Mouse (Mus musculus): Measurements from ENCODE around the gene Grin2b.

Gene Grin2b

DNA sequence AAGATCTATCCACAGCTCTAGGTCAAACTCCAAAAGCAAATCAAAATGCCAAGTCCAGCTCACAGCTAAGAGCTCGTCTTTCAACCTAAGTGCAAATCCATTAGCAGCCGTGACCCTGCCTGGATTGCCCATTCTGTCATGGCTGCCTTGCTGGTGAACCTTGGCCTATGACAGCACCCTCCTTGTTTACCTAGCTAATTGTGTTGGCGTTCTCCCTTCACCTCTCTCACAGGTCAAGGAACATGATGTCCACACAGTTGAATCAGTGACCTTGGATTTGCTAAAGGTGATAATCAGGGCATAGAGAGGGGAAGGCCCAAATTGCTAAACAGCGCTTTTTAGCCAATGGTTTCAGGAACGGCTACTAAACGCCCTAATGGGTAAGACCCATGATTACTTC lies 165.2 kb downstream of the Grin2b start:
- no peak for DNase-seq (ENCODE audit: low spot score)

DNA sequence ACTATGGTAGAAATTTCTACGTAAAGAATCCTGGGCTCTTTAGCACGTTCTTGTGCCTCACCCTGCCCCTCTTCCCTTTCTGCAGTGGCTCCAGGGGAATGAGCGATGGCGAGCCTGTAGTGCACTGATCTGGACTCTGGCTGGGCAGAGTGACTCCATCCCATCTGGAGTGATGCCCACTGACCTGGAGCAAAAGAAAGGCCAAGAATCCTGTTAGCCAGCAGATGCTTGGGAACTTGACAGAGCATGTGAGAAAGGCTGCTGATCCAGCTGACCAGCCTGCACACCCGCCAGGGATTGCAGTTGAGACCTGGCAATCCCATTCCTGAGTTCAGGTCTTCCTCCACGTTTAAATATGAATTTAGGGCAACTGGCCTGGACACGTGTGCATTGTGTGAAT lies 178.6 kb downstream of the Grin2b start:
- no peak for DNase-seq (ENCODE audit: low spot score)

DNA sequence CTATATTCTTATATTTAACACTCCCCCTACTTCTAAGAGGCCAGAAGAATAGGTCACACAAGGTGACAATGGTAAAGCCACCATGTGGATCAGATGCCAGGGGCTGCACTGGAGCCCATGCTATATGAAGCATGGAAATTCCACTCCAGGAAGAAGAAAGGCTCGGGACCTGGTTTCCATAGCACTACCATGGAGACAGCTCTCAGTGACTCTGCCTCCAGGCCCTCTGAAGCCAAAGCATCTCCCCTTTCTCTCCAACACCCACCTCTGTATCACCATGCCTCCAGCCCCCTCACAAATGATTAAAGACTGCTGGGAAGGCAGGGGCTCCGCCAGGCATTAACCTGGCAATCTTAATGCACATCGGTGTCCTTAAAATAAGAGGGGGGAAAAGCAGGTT lies 179.4 kb downstream of the Grin2b start:
- no peak for DNase-seq (ENCODE audit: low spot score)

DNA sequence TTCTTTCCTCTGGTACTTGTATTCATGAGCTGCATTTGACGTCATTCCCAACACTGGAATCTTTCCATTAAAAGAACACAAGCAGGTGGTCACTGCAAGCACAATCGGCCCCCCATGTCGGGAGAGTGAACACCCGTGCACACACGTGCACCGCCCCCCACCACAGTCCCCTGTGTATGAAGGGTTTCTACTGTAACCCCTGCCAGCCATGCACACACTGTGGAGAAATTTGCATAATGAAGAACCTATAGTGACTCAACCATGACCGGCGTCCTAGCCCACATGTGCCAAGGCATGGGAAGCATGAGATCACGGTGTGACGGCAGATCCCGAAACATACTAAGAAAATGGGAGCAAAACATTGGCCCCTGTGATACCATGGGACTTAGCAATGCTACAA lies 179.9 kb downstream of the Grin2b start:
- no peak for DNase-seq (ENCODE audit: low spot score)

DNA sequence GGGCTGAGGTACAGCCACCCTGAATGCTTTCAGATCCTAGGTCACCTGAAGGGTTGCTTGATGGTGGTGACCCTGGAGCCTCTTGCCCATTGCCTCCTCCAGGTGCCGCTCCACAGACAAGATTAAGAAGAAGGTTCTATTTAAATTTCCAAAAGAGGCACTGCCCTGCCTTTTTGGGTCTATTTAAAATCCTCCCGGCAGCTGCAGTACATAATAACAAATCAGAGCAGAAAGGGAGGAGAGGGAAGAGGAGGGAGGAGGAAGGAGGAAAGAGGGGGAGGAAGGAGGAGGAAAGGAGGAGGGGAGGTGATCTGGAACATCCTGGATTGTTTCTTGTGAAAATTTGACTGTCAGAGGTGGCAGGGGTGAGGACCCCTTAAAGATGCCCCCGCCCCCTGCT lies 197.2 kb downstream of the Grin2b start:
- DNase-seq (ENCODE audit: low spot score) = no peak

DNA sequence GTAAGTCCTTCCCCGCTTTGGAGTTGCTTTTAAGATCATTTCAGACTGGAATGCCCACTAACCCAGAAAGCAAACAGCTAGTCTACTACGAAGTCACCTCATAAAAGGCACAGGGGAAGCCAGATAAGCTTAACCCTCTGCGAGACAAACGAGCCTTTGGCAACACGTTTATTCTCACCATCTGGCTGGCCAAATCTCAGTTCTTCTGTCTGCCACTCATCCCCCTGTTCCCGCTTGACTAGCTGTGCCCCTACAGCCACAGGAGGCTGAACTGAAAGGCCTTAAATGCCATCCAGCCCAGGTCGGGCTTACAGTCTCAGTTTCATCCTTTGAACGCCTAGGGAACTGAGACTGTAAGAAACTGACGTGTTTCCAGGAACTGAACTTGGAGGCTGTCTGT lies 200.8 kb downstream of the Grin2b start:
- DNase-seq (ENCODE audit: low spot score) = no peak

DNA sequence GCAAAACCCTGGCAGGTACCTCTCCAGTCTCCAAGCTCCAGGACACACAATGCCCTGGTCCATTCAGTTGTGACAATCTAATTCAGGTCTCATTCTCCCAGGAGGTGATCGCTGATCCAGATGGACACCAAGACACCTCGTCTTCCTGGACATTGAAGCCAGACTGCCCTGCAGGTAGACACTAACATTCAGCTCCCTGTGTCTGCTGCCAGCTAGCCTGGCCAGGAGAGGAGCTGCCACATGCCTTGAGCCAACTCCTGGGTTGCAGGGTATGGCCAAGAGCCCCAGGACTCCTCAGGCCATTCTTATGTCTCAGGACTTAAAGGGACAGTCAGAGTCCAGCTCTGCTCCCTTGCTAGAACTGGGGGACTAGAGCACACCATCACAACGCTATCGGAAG lies 201.8 kb downstream of the Grin2b start:
- DNase-seq (ENCODE audit: low spot score) = no peak

DNA sequence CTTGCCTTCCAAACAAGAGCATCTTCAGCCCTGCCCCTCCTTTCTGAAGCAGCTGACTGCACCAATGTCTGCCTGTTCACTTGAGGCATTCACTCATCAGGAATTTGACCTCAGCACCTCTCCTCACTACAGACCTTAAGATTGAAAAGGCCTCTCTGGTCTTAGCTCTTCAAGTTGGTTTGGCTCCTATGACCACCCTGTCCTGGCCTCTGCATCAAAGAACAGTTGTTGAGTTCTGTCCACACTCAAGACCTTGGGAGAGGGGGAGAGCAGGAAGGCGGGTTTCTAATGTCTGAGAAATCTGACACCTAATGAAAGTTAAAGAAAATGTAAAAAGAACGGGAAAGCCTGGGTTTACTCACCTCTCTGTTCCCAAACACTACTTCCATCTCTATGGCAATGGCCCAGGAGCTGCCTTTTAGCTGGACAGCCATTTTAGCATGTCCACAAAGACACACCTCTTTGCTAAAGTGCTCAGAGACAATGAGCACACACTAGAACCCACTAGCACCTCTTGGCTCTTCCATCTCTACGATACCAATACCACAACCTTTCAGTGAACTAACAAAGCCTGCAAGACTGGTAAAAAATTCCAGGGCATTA lies 202.5 kb downstream of the Grin2b start:
- DNase-seq (ENCODE audit: low spot score) = no peak

DNA sequence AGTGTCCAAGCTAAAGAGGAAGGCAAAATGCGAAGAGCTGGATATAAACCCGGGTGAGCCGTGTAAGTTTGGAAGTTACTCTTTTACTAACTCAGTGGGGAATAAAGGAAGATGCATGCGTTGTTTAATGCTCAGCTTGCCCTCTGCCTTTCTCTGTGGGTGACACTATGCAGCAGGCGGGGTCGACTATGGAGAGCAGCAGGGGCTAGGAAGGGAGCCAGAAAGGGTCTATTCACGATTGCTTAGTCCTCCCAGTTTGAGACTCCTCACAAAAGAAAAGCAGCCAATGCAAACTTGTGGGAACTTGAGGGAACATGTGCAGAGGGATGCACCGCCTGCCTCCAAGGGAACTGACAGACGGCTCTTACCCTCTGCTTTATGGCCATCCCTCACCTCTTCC lies 211.5 kb downstream of the Grin2b start:
- DNase-seq (ENCODE audit: low spot score) = no peak

DNA sequence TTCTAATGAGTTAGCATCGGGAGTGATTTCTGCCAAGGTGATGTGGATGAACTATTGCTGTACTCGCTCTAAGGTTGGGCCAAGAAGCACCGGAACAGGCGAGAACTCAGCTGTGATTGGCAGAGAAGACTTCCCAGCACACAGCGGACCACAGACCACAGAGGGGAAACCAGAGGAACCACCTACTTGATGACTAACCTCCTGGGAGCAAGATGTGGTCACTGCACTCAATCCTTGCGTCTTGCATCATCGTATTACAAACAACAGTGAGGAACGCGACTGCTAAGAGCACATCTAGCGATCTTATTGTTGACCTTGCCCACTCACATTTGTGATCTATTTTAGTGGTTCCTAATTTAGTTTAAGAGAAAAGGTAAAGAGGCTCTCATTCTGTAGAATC lies 213.7 kb downstream of the Grin2b start:
- no peak for DNase-seq (ENCODE audit: low spot score)

DNA sequence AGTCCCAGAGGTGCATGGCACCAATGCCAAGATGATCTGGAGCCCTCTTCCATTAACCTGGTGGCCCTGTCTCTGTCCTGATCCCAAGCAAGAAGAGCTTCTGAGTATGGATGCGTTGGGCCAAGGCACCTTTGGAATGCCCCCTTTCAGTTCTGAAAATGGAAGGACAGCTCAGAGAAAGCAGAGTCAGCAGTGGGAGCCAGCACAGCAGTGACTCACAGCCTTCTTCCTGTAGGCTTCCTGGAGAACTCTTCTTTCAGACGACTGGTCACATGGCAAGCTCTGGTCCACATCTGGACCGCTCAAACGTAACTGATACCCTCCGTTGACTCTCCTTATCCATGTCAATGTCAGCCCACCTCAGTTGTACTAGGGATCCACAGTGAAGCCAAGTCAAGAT lies 221.6 kb downstream of the Grin2b start:
- no peak for DNase-seq (ENCODE audit: low spot score)

DNA sequence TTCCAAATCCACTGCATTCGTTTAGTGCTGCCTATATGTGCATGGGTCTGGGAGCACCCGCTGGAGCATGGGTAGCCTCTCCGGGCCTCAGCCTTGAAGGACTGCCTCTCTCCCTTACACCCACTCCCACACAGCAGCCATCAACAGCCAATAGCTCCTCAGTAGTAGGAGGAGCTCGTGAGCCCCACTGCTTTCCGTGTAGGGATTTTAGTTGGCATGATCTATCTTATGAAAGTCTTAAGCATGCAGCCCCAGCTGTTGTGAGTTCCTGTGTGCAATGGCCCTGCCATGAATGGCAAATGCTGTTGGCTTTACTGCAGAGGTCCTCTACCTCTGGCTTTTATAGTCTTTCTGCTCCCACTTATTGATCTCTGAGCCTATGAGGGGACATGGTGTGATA lies 227.8 kb downstream of the Grin2b start:
- no peak for DNase-seq (ENCODE audit: low spot score)

DNA sequence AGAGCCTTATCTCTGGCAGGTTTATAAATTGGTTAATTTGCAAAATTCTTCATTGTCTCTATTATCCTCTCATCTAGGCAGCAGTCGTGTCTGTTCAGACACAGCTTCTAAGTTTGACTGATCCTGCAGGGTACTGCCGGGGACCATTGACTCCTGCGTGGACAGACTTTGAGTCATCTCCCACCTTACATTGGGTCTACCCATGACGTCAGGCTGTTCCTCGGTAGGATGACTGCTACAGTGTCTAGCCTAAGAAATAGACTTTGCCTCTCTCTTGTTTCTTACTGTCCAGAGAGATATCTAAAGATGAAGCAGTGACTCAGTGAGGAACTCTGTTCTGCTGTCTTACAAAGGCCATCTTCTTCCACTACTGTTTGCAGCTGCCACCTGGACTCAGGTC lies 229.0 kb downstream of the Grin2b start:
- no peak for DNase-seq (ENCODE audit: low spot score)

DNA sequence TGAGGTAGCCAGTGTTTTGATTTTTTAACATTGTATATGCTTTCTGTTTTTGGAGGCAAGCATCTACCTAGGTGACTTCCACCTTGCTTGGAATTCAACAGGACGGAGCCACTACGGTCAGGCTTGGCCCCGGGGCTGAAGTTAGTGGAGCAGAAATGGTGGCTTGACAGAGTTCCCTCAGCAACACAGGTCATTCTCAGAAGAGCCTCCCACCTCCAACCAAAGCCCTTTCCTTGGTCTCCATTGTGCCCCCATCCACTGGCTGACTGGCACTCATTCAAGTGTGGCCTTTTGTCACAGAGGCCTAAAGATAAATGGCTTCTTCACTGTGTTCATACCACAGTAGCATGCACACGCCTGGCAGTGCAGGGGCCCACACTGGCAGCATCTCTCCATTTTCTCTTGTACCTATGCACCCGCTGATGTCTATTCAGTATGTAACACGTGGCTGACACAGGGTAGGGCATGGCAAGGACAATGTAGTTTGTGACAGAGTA lies 230.1 kb downstream of the Grin2b start:
- DNase-seq (ENCODE audit: low spot score) = no peak

DNA sequence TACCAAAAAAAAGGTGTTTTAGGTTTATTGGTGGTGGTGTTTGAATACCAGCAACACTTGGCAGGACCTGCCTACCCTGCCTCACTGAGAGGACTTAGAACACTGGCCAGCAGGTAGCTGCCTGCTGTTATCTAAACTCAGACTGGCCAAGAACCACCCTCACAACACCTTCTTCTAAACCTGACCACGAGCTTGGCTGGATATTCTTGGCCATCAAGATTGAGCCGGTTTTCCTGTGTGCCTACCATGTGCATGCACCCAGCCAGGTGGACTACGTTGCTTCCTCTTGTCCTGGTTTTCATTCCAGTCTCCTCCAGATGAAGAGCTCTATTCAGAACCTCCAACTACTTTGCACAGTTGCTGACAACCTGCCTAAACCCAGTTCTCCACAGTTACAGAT lies 240.4 kb downstream of the Grin2b start:
- DNase-seq (ENCODE audit: low spot score) = no peak

DNA sequence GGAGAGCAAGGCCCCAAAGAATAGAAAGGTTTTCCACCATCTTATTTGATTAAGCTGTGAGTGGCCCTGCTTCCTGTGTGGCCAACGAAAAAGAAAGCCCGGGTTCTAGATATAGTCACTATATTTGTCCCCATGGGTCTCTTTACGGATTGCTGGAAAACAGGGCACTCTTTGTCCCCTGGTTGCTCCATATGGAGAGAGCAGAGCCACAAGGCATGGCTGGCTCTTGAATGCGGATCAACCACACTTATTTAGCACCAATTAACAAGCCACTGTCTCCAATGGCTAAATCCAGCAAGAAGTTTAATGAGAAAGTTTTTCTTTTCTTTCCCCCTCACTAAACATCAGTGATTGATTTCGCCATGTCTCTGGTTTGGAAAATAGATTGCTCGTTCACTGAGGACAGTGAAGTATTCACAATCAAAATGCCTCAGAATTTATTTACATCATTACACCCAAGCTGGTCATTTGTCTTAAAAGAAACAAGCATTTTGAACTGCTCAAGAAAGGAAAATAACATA lies 240.9 kb downstream of the Grin2b start:
- DNase-seq (ENCODE audit: low spot score) = no peak

DNA sequence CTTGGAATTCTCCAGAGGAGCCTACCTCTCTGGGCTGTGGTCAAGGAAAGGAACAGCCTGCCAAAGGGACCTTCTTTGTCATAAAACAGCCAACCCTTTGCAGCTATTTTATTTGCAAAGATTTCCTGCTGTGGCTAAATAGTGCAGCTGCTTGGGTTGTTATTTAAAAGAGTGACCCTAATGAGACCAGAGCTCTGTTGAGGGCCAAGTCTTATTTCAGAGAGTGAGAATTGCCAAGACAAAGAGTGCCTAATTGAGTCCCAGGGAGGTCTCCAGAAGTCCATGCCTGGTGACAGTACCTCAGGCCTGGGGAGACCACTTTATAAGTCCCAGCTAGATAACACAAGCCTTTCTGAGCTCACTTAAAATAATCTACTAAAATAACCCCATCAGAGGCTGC lies 255.6 kb downstream of the Grin2b start:
- no peak for DNase-seq (ENCODE audit: low spot score)

DNA sequence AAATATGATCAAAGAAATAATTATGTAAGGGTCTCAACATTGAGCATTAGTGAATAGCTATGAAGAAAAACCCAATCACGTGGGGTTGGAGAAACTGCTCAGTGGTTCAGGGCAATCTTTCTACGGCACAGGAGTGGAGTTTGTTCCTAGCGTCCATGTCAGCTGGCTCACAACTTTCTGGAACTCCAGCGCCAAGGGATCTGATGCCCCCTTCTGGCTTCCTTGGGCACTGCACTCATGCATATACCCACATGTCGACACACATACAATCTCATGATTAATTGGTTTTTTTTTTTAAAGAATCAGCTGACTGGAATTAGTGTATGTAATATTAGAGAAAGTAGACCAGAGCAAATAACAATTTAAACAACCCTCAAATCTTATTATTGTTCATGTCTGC lies 258.7 kb downstream of the Grin2b start:
- no peak for DNase-seq (ENCODE audit: low spot score)

DNA sequence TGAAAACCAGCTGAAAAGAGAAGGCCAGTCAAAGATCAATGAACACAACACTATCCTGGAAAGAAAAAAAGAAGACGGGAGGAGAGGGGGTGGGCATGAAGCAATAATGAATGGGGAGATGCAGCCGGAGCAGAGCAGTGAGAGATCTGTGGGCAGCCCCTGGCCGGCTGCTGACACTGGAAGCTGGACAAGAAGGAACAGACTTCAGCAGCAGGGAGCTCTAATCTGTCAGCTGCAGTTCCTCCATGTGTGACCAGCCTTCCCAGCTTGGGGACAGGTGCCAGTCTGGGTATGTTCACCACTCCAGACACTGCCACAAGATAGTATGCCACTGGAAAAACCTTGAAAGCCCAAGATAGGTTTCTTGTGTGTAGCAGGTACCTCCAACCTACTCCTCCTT lies 261.2 kb downstream of the Grin2b start:
- no peak for DNase-seq (ENCODE audit: low spot score)

DNA sequence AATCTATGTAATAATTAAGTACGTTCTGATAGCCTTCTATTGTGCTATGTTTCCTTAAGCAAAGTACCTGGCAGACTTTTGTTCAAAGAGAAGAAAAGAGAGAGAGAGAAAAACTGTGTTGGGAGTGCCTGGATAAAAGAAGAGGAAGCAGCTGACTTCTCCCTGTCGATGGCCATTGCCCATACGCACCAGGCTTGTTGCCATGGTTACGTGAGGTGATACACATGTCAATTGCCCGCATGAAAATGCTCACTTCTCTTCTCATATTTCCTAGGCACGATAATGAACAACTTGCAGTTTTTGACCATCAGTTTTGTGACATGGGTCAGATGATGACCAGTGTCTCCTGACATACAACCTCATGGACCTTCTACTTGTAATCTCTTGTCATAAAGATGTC lies 262.2 kb downstream of the Grin2b start:
- no peak for DNase-seq (ENCODE audit: low spot score)

DNA sequence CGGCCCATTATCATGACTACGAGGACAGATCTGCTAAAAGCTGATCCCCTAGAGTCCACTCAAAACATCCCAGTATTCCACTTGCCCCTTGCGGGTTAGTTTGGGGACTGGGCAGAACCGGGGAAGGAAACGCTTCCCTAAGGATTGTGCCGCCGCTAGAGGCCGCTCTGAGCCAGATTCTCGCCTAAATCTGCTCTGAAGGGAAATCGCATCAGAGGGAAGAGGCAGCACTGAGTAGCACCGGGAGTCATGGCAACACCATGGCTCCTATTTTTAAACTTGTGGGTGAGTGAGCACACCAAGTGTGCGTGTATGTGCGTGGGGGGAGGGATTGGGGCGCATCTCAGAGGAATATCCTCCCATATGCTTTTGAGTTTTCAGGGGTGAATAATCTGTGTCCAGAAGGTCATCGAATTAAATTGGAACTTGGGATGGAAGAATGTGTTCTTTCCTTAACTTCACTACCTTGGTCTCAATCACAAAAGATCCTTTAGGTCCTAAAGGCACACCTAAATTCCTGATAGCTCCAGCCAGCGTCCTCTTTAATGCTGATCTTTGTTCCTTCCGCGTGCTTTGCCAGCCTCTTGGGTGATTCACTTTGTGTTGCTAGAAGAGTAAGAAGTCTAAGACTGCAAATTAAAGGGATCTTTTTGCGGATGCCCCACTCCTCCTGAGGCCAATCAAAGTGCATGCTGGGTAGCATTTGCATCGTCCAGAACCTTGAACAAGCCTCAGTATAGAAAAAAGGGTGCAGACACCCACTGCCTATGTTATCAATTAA lies 265.6 kb downstream of the Grin2b start:
- DNase-seq (ENCODE audit: low spot score) = no peak

DNA sequence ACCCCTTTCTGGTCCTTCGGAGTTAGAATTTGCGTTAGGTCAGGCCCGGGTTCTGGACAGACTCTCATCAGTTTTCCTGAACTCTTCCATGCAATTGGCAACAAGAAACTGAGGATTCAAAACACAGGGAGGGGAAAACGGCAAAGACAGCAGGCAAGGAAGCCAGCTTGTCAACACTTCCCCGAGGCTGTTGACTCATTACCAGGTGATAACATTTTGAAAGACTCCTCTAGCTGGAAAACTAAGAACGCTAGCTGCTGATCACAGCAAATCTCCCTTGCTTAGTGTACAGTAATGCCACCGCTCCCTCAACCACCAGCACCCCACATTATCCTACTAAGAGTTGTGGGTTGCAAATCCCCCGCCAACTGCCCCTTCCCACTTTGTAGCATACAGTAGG lies 266.2 kb downstream of the Grin2b start:
- DNase-seq (ENCODE audit: low spot score) = no peak

DNA sequence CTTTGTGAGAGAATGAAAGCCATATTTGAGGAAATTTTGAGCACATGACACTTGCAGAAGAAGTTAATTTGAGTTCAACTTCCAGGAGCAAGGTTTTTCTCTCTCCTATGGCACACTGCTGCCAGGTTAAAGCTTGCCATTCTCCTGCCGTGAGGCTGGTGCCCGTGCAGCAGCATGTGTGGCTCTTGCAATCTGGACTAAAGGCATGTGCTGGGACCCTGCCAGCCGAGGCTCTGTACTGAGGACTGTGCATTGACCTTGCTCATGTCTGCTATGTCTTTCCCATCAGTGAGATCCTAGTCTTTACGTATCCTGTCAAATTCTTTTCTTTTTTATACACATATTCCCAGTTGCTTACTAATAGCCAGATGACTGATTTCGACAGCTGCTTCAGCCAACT lies 268.9 kb downstream of the Grin2b start:
- no peak for DNase-seq (ENCODE audit: low spot score)

DNA sequence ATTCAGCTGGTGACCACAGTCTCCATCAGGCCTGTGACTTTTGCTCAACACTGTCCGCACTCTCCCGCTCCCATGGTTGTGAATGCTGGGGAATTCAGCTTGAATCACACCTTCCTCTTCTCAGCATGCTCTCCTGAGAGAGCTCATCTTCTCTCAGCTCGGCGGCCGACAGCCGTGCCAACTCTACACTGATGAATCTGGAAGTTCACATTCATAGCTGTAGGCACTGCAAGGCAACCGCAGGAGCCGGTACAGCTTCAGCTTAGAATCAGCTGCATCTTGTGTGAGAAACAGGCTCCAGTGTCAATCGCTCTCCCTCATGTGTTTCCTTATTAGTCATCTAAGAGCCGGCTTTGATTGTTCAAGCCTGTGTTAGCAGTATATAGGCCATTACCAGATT lies 272.9 kb downstream of the Grin2b start:
- DNase-seq (ENCODE audit: low spot score) = no peak

Measured in T-cell, adult 2 months (primary cell).